Mouse (Mus musculus) limb, embryonic 13.5 days (tissue): ENCODE data around the gene Wdfy3. TPM values are rescaled to one million over a fixed set of nuclear protein-coding genes. Genes with fewer than 3 reads are reported as not detected.
"Not testable (repeated sequence)": the region's sequence is repeated elsewhere in the genome, so short reads cannot be mapped to it uniquely, and the experiment has no call there.

ENCODE experiments used
- ATAC-seq: fragments of 200-750 bp; cut with Nextera tagmentation; 2 replicates; pipeline ENCODE4 v1.8.0; 2017; ENCODE audit warnings: low read depth, moderate number of reproducible peaks, moderate TSS enrichment; ENCODE audit not compliant: low FRiP score
- H3K27ac ChIP-seq: fragments of 300-500 bp; sonication (generic); 2 replicates; pipeline ENCODE4 v1.5.1; 2015; ENCODE audit warnings: inconsistent platforms, mild to moderate bottlenecking, moderate library complexity
- H3K27me3 ChIP-seq: fragments of 300-500 bp; sonication (generic); 2 replicates; pipeline ENCODE4 v1.6.1; 2015; ENCODE audit warnings: mild to moderate bottlenecking, inconsistent platforms
- H3K36me3 ChIP-seq: fragments of 300-500 bp; sonication (generic); 2 replicates; pipeline ENCODE4 v1.6.1; 2015; ENCODE audit warnings: inconsistent platforms, mild to moderate bottlenecking, moderate library complexity
- H3K4me1 ChIP-seq: fragments of 300-500 bp; sonication (generic); 2 replicates; pipeline ENCODE4 v1.6.1; 2015; ENCODE audit warnings: inconsistent platforms
- H3K4me2 ChIP-seq: fragments of 300-500 bp; sonication (generic); replicated peaks from 2 replicates; pipeline ENCODE4 v1.6.1; 2015; ENCODE audit warnings: inconsistent platforms, mild to moderate bottlenecking, moderate library complexity
- H3K4me3 ChIP-seq: fragments of 300-500 bp; sonication (generic); 2 replicates; pipeline ENCODE4 v1.5.1; 2015; ENCODE audit warnings: moderate library complexity, mild to moderate bottlenecking, inconsistent platforms
- H3K9ac ChIP-seq: fragments of 300-500 bp; sonication (generic); 2 replicates; pipeline ENCODE4 v1.6.1; 2015; ENCODE audit warnings: mild to moderate bottlenecking, inconsistent platforms
- H3K9me3 ChIP-seq: fragments of 300-500 bp; sonication (generic); 2 replicates; pipeline ENCODE4 v1.6.1; 2016; ENCODE audit warnings: inconsistent platforms
- WGBS: fragments of 180-500 bp; shearing (Covaris S2); methylation state at CpG from one replicate; pipeline ENCODE4 v1.1.7; 2015; 5-methylcytosine and 5-hydroxymethylcytosine counted together
- polyA plus RNA-seq: library from polyadenylated mRNA; unstranded; fragments of >200 nt; fragmentation: Nextera tagmentation; extraction: Ambion mirVana; gene quantifications from 2 replicates; pipeline ENCODE4 v1.2.1, GENCODE M21; 2015

Wdfy3 gene
- polyA plus RNA-seq, 1 experiment from 2014 or later = 18.6 TPM

- H3K4me1 ChIP-seq = no peaks in the 10 kb centered on the region
- no peak for ATAC-seq
- H3K4me2 ChIP-seq = no peak overlapping the region
- H3K9me3 ChIP-seq = no peaks in the 10 kb centered on the region
- H3K4me3 ChIP-seq = no peak overlapping the region
- H3K27ac ChIP-seq = no peak overlapping the region
- no peak overlapping the region for H3K9ac ChIP-seq
- no peaks in the 10 kb centered on the region for H3K27me3 ChIP-seq
- 90% methylated on average over 10 of the region's 10 CpGs for WGBS
- peaks cover 91% of the 10 kb centered on the region for H3K36me3 ChIP-seq
Measured at GRCm38 (mm10) chr5:101858891-101859436, 210.8 kb downstream of the Wdfy3 start.

GRCm38 (mm10) chr5:101855475-101855874 lies 214.2 kb downstream of the Wdfy3 start:
- Histone ChIP-seq H3K27me3 (no peaks in the 10 kb centered on the region), H3K36me3 (peaks cover 90% of the 10 kb centered on the region), H3K4me3 (no peak overlapping the region), H3K27ac (no peak overlapping the region), H3K4me1 (no peaks in the 10 kb centered on the region), H3K4me2 (no peak overlapping the region), H3K9me3 (no peaks in the 10 kb centered on the region), H3K9ac (no peak overlapping the region)
- no peak for ATAC-seq
- WGBS = 89% methylated on average over 16 of the region's 16 CpGs

GRCm38 (mm10) chr5:101854667-101855066 lies 215.1 kb downstream of the Wdfy3 start:
- Histone ChIP-seq H3K36me3 (peaks cover 92% of the 10 kb centered on the region), H3K9ac (no peak overlapping the region), H3K27ac (no peak overlapping the region), H3K9me3 (no peaks in the 10 kb centered on the region), H3K4me1 (no peaks in the 10 kb centered on the region), H3K4me2 (no peak overlapping the region), H3K4me3 (no peak overlapping the region), H3K27me3 (no peaks in the 10 kb centered on the region)
- 88% methylated on average over 7 of the region's 7 CpGs for WGBS
- ATAC-seq = no peak

DNA sequence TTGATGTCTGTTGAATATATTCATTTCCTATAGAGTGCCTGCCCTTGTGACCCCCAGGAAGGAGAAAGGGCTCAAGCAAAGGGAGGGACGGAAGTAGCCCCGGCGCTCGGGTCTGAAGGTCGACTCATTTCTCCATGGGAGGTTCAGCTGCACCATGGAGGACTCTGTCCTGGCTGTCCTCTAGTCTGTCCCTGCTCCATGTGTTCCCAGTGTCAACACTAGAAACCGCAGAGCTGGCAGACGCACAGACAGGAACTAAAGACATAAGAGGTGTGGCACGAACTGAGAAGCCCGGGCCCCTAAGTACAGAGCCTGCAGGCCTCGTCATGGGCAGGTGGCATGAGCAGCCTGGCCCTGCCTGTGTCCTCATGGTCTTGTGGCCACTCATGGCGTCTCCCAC lies 215.6 kb downstream of the Wdfy3 start:
- Histone ChIP-seq H3K36me3 (peaks cover 92% of the 10 kb centered on the region), H3K27ac (no peak overlapping the region), H3K9ac (no peak overlapping the region), H3K9me3 (no peaks in the 10 kb centered on the region), H3K27me3 (no peaks in the 10 kb centered on the region), H3K4me3 (no peak overlapping the region), H3K4me2 (no peak overlapping the region), H3K4me1 (no peaks in the 10 kb centered on the region)
- 98% methylated on average over 11 of the region's 11 CpGs for WGBS
- no peak for ATAC-seq

DNA sequence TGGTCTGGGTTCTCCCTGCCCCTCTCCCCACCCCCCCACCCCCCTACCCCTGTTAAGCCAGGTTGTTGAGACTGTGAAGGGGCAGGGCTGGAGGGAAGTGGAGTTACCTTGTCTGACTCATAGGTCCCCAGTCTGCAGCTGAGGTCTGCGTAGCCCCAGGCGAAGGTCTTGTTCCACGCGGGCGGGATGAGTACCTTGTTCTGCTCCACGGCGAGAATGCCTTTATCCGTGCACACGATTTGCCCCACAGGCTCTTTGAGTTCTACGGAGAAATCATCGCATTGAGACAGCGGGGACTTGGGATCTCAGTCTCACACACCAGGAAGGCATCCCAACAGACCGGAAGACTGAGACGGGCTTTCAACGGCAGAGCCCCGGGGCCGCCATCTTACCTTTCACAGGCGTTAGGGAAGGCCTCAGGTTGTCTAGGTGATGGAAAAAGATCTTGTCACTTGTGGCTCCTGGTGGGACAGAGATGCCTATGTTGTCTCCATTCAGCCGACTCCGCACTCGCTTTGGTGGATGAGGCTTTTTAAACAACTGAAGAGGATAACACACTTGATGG lies 217.5 kb downstream of the Wdfy3 start:
- ATAC-seq = no peak
- Histone ChIP-seq H3K36me3 (peaks cover 93% of the 10 kb centered on the region), H3K27ac (no peak overlapping the region), H3K9me3 (no peaks in the 10 kb centered on the region), H3K27me3 (no peaks in the 10 kb centered on the region), H3K4me2 (no peak overlapping the region), H3K9ac (no peak overlapping the region), H3K4me1 (no peaks in the 10 kb centered on the region), H3K4me3 (no peak overlapping the region)
- WGBS = 95% methylated on average over 21 of the region's 21 CpGs

DNA sequence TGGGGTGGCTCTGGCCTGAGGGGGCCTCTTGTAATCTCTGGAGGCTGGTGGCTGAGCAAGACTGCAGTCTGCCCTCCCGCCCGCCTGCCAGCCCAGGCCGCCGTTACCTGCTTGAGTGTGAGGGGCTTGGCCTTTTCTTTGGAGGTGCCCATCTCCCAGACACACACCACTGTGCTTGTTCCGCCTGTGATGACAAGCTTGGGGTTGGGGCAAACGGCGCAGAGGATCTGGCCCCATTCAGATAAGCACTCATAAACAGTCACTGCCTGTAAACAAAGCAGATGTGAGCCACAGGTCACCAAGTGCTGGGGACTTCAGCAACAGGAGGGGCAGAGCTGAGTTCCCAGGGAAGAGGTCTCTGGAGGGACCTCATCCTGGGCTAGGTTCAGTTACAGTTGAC lies 218.6 kb downstream of the Wdfy3 start:
- no peak for ATAC-seq
- Histone ChIP-seq H3K4me2 (no peak overlapping the region), H3K27me3 (no peaks in the 10 kb centered on the region), H3K36me3 (peaks cover 98% of the 10 kb centered on the region), H3K4me1 (no peaks in the 10 kb centered on the region), H3K27ac (no peak overlapping the region), H3K4me3 (no peak overlapping the region), H3K9me3 (no peaks in the 10 kb centered on the region), H3K9ac (no peak overlapping the region)
- WGBS = 75% methylated on average over 7 of the region's 7 CpGs

DNA sequence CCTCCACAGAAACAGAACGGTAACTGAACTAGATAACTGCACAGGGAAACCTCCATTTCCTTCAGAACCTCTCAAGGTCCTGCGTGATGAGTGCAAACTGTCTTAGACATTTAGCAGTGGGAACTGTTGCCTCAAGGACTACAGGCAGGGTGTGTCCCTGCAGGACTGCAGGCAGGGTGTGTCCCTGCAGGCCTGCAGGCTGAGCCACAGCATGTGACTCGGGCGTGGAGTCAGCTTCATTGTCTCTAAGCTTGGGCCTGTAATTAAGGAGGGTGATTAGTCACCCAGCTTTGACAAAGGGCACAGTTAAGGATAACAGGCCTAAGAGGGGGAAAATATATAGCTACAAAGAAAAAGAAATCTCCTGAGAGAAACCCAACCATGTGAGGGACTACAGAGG lies 222.0 kb downstream of the Wdfy3 start:
- H3K27me3 ChIP-seq = no peaks in the 10 kb centered on the region
- H3K36me3 ChIP-seq = peaks cover 97% of the 10 kb centered on the region
- H3K4me2 ChIP-seq = no peak overlapping the region
- WGBS = 73% methylated on average over 4 of the region's 4 CpGs
- no peak for ATAC-seq
- no peak overlapping the region for H3K27ac ChIP-seq
- no peak overlapping the region for H3K4me3 ChIP-seq
- H3K9ac ChIP-seq = no peak overlapping the region
- H3K9me3 ChIP-seq = no peaks in the 10 kb centered on the region
- H3K4me1 ChIP-seq = no peaks in the 10 kb centered on the region

DNA sequence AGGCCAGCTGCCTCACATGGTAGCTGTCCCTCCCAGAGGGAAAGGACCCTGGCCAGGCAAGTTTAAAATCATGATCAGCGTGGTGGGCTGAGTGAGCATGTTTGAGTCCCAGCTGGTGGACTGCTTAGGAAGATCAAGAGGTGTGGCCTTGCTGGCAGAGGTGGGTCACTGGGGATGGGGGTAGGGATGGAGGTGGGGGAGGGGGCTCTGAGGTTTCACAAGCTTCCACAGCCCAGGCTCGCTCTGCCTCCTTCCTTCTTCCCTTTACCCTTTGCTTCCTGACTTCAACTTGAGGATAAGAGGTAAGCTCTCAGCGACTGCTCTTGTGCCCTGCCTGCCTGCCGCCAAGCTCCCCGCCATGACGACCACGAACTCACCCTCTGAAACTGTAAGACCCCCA lies 222.4 kb downstream of the Wdfy3 start:
- ATAC-seq = no peak
- 87% methylated on average over 7 of the region's 7 CpGs for WGBS
- Histone ChIP-seq H3K9ac (no peak overlapping the region), H3K4me2 (no peak overlapping the region), H3K36me3 (peaks cover 97% of the 10 kb centered on the region), H3K27me3 (no peaks in the 10 kb centered on the region), H3K9me3 (no peaks in the 10 kb centered on the region), H3K4me3 (no peak overlapping the region), H3K4me1 (no peaks in the 10 kb centered on the region), H3K27ac (no peak overlapping the region)

DNA sequence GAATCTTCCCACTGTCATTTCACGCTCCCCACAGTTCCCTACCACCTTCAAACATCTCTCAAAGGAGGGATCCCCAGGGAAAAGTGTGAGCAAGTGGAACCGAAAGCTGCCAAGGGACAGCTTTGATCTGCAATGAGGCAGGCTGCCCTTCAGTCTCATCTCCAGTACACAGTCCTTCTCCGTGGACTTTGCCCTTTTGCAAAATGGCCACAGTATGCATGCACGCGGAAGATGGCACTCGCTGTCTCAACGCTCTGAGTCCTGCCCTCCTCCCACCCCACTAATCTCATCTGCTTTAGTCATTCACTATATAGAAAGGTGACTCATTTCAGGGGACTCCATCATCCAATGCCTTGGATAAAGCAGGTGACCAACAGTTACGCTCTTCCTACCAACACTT lies 223.8 kb downstream of the Wdfy3 start:
- Histone ChIP-seq H3K4me2 (no peak overlapping the region), H3K4me1 (no peaks in the 10 kb centered on the region), H3K9me3 (no peaks in the 10 kb centered on the region), H3K27ac (no peak overlapping the region), H3K9ac (no peak overlapping the region), H3K36me3 (peaks cover 97% of the 10 kb centered on the region), H3K27me3 (no peaks in the 10 kb centered on the region), H3K4me3 (no peak overlapping the region)
- ATAC-seq = no peak
- 96% methylated on average over 8 of the region's 8 CpGs for WGBS

DNA sequence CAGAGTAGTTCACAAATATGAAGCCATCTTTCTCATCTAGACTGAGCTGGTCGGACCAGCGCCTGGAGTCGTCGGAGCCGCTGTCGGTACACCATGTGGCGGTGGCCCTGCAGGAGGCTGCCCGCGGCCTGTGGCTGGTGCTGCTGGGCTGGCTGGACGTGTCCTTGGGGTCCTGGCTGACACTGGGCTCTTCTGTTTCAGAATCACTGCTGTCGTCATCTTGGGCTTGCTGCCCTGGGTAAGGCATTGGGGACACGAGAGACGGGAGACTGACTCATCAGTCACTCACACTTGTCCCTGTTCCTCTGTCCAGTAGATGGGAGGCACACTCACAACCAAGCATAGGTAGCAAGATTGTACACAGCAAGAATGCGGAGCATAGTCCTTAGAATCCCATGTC lies 224.7 kb downstream of the Wdfy3 start:
- H3K4me1 ChIP-seq = no peaks in the 10 kb centered on the region
- H3K4me3 ChIP-seq = no peak overlapping the region
- H3K4me2 ChIP-seq = no peak overlapping the region
- no peaks in the 10 kb centered on the region for H3K27me3 ChIP-seq
- ATAC-seq = no peak
- H3K36me3 ChIP-seq = peaks cover 99% of the 10 kb centered on the region
- H3K27ac ChIP-seq = no peak overlapping the region
- WGBS = 95% methylated on average over 14 of the region's 14 CpGs
- H3K9ac ChIP-seq = no peak overlapping the region
- H3K9me3 ChIP-seq = no peaks in the 10 kb centered on the region

DNA sequence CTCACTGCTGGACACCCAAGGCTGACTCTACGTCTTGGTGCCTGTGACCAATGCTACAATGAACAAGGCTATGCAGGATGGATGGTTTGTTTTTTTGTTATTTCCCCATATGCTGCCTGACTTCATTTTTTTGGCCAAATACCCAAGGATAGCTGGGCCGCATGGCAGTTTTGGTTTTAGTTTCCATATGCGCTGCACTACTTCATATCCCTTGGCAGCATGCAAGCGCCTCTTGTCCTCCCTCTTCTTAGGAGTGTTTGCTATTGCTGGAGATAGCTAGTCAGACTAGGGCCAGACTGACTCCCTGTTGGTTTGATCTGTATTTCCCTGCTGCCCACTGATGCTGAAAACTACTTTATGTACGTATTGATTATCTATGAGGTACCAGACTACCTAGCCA lies 229.2 kb downstream of the Wdfy3 start:
- H3K4me2 ChIP-seq = no peak overlapping the region
- no peaks in the 10 kb centered on the region for H3K4me1 ChIP-seq
- H3K4me3 ChIP-seq = no peak overlapping the region
- WGBS = 98% methylated on average over 5 of the region's 5 CpGs
- H3K27ac ChIP-seq = no peak overlapping the region
- no peak overlapping the region for H3K9ac ChIP-seq
- peaks cover 98% of the 10 kb centered on the region for H3K36me3 ChIP-seq
- no peaks in the 10 kb centered on the region; the same call in none of the 2 replicates for H3K9me3 ChIP-seq
- no peaks in the 10 kb centered on the region for H3K27me3 ChIP-seq
- ATAC-seq = no peak

- not testable (repeated sequence) for H3K4me3 ChIP-seq, H3K27me3 ChIP-seq, H3K27ac ChIP-seq, ATAC-seq, H3K4me1 ChIP-seq, H3K9ac ChIP-seq, H3K9me3 ChIP-seq, H3K4me2 ChIP-seq
- 93% methylated on average over 2 of the region's 2 CpGs for WGBS
- peaks cover 88% of the 10 kb centered on the region for H3K36me3 ChIP-seq
Measured at GRCm38 (mm10) chr5:101837605-101838004, 232.1 kb downstream of the Wdfy3 start.

GRCm38 (mm10) chr5:101836221-101836620 lies 233.5 kb downstream of the Wdfy3 start:
- peaks cover 88% of the 10 kb centered on the region for H3K36me3 ChIP-seq
- 71% methylated on average over 11 of the region's 11 CpGs for WGBS
- H3K4me2 ChIP-seq = no peak overlapping the region
- H3K4me1 ChIP-seq = no peaks in the 10 kb centered on the region
- no peaks in the 10 kb centered on the region for H3K27me3 ChIP-seq
- ATAC-seq = no peak
- H3K9me3 ChIP-seq = no peaks in the 10 kb centered on the region; the same call in none of the 2 replicates
- H3K9ac ChIP-seq = 0 out of 2 replicates have a peak overlapping the region, but pooled peaks have one; percentile 39
- H3K4me3 ChIP-seq = no peak overlapping the region
- H3K27ac ChIP-seq = peak overlapping the region; percentile 23; the same call in 1 of the 2 replicates
